Mouse (Mus musculus) frontal cortex, postnatal 10 days (tissue): ENCODE measurements around the gene Egfl8.

Experiments
- DNase-seq, 2 experiments: peaks; one replicate each; pipeline ENCODE4 v3.0.0; 2022; ENCODE audit warnings: low spot score in 2 of 2, mixed read lengths in 1 of 2

Gene Egfl8

DNA sequence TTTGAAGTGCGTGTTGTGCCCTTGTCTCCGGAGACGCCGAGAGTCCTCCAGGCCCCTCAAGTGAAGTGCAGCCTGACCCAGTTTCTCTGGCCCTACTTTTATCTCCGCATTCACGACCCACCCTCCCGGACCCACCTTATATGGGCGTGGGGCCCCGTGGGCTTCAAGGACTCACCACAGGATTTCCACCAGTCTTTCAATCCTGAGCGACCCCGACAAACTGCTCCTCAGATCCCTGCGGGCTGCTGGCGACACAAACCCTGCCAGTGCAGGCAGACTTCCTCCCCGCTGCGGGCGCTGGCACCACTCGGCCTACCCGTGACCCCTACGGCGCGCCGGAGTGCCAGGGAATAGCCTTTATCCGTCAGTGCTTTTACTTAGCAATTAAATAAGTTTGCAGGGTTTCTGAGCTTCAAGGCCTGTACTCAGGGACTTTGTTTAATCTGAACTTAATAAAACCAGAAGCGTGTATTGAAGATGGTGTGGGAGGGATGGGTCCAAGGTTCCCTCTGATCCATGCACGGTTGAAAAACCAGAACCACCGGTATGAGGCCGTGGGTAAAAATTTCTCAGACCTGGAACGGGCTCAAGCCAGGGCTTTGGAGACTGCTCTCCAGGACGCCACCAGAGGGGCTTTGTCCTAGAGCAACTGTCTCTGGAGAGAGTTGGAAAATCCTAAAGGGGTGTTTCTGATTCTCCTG lies 12.3 kb upstream of the Egfl8 start, which contains the start of gene Ppt2:
Gene Ppt2, minus strand, starts transcription at position 568 of the 701 bp plus-strand sequence.
- DNase-seq = peak in 1 of 2 experiments; percentile 50

DNA sequence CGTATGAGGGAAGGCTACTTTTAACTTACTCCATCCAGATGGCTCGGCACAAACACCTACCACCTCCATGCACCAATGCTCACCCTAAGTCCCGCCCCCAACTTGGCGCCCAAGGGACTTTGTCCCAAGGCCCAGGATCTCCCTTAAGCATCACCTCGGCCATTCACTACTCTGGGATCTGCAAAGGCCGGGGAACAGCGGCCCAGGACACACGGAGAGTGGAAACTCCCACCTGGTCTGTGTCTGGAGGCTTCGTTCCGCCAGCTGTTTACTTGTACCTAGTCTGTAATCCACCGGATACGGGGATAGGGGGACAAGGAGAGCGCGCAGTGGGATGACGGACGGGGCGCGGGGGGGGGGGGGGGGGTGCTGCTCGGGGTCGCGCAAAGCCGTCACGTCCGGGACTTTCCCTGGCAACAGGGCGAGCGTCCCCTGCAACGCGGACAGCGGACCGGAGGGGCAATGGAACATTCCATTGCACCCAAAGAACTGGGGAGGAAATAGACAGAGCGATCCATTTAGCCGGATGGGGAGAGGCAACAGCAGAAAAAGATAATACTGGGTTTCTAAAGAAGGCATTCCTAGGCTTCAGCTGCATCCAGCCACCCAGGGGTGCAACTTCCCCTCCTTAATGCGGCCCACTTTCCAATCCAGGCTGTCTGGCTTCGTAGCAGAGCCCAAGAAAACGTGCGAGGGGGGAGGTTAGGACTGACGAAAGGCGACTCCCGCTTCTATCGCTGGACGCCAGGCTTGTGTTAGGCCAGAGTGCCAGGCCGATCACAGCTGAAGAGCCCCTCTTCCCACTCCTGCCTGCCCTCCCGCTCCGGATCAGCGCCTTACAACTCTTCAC lies 11.5 kb upstream of the Egfl8 start:
- DNase-seq = peak; percentile 86 to 88

GRCm38 (mm10) chr17:34626773-34627092 lies 11.0 kb upstream of the Egfl8 start:
- no peak for DNase-seq

DNA sequence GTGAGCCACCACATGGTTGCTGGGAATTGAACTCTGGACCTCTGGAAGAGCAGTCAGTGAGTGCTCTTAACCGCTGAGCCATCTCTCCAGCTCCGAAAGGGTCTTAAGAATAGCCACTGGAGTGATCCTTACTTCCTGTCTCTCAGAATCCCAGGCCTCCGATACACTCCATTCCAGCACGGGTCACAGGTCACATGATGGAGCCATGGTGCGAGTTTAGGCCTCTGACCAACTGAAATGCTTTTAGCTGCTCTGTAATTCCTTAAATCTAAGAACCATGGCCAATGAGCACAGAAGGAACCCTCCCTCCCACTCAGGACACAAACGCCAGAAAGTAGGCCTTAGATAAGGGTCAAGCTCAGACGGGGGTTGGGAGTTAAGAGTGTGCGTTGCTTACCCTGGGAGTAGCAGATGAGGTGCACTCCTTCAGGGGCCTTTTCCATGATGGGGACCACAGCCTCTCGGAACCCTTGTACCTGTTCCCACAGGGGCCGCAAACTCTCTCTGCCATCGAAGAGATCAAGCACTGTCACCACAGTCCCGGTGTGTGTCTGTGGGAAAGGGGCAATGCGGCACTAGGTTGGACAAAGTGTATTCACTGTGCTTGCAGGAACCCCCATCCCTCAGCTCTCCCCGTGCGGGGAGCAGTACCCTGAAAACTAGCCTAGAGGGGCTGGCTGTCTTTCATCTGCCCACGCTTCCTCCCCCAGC lies 10.4 kb upstream of the Egfl8 start:
- no peak for DNase-seq

DNA sequence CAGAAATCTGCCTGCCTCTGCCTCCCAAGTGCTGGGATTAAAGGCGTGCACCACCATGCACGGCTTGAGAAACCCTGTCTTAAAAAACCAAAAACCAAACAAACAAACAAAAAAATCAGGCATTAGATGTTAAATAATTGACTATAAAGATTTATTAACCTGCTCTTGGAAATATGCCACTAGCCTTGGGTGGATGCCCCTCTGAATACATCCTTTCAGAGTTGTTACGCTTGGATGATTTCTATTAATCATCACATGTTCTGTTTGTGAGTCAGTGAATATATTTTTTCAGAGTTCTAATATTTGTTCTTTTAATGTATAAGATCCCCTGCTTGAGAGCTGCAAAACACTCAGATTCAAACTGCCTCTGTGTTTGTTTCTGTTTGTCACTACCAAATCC lies 9.2 kb upstream of the Egfl8 start:
- no peak for DNase-seq

DNA sequence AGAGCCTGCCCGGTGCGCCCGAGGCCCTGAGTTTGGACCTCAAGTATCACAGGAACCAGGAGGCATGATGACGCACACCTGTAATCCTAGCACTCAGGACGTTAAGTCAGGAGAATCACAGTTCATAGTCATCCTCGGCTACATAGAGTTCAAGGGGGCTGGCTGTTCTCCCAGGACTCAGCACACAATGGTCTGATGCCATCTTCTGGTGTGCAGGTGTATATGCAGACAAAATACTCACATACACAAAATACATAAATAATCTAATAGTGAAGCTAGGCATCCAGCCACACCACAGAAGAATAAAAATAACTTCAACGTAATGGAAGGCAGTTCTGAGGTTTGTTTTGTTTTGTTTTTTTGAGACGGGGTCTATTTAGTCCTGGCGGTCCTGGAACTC lies 7.4 kb upstream of the Egfl8 start:
- no peak for DNase-seq

DNA sequence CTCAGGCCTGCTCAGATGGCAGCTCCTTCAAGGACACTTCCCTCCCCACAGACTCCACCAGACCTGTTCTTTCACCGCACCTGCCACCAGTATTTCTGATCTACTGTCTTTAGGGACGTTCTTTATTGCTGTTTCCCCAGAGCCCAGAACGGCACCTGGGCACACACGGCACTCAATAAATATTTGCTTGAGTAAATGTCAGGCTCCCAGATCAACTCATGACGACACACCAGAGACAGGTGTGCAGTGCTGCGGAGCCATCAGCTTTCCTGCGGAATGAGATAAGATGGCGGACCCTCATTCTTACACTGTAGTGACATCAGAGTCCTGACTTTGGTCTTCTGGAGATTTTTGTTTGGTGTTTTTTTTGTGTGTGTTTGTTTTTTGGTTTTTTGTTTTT lies 5.2 kb upstream of the Egfl8 start:
- no peak for DNase-seq

GRCm38 (mm10) chr17:34618999-34619398 lies 3.2 kb upstream of the Egfl8 start:
- peak in 1 of 2 experiments; percentile 49 for DNase-seq

DNA sequence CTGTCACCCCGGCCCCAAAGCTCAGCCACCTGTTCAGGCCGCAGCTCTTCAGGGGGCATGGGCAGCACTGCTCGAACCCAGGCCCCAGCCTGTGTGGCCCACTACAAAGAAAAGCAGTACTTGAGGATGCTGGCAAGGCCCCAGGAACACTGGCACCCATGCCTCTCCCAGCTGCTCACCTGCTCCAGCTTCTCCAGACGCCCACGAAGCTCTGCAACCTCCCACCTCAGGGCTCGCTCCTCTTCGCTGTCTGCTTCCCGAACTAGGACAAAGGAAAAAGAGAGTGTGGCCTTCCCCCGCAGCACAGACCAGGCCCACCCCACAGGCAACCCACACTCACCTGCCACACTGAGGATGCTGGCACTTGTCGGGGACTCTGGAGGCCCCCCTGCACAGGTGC lies 1.9 kb downstream of the Egfl8 start:
- no peak for DNase-seq

DNA sequence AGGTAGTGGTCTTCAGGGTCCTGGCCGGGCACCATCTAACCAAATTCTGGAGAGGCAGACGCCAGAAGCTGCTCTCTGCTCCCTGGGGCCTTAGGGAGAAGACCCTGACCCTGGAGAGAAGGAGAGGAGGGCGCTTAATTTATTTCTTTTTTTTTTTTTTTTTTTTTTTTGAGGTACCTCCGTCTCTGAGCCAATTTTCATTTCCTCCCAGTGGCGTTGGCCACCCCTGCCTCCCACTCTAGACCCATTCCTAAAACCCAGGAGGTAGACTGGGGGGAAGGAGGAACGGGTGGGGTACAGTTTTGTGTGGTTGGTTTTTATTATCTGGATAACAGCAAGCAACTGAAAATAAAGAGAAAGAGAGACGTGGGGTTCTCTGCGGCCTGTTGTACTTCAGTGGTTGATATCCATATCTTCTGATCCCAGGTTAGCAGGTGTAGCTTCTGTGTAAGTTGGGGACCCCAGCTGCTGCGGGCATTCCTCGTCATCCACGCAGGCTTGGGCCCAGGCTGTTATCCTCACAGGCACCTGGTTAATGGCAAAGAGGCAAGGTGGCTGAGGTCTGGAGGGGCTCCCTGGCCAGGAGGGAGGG lies 2.6 kb downstream of the Egfl8 start:
- DNase-seq = no peak

DNA sequence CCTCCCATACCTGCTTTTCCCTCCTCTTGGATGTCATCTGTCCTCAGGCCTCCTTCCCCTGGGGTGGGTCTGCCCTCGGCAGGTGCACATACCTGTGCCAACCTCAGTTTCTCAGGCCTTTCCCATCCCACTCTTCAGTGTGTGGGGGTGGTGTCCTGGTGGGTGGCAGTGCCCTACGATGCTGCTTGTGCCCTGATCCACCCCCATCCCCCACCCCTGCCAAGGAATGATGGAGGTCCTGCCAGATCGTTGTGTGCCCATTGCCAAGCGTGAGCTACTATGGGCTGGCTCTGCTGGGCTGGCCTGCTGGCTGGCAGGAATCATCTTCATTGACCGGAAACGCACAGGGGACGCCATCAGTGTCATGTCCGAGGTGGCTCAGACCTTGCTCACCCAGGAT lies 4.7 kb downstream of the Egfl8 start:
- no peak for DNase-seq

DNA sequence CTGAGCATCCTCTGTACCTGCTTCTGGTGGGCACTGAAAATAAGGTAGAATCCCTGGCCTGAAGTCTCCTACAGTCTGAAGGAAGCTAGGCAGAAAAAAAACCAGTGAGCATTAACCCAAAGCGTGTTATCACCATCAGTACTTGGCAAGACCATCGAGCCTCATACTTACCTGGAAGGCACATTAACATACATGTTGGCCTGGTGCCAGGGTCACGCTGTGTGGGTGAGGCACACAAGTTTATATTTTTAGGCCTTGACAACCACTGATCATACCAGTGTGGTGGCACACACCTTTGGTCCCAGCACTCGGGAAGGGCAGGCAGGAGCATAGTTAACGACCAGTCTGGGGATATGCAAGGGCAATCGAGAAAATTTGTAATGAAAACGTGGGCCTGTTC lies 7.8 kb downstream of the Egfl8 start:
- DNase-seq = no peak

DNA sequence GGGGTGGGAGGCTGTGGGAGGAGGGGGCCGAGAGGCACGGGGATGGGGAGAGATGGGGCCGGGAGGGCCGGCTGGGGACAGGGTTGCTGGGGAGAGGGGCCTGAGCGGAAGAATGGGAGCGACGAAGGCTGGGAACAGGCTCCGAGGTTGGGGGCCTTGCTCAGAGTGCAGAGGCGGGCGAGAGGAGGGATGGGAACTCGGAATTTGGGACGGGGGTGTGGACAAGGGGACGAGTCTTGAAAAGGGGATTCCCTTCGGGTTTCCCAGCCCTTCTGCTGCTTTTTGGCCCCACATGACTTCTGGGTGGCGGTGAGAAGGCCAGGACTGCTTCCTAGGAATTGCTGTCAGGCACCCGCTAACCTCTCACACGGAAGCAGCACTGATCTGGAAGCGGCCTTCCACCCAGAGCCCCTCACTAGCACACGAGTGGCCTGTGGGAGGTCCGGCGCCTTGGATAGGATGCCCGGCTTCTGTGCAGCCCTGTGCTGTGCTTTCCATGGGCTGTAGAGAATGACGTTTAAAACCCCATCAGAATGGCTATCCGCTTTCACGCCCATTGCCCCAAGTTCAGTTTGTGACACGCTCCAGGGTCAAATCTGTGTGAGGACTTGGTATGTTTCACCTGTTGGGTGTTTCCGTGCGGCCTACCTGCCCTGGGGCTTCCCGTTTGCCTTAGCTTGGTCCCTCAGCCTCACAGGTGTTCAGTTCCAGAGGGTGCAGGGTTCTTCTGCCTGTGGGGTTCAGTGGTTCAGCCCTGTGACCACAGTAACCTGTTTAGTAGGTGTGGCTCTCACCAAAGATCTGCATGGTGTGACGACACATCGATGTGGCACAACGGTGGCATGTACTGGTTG lies 9.4 kb downstream of the Egfl8 start:
- DNase-seq = no peak

DNA sequence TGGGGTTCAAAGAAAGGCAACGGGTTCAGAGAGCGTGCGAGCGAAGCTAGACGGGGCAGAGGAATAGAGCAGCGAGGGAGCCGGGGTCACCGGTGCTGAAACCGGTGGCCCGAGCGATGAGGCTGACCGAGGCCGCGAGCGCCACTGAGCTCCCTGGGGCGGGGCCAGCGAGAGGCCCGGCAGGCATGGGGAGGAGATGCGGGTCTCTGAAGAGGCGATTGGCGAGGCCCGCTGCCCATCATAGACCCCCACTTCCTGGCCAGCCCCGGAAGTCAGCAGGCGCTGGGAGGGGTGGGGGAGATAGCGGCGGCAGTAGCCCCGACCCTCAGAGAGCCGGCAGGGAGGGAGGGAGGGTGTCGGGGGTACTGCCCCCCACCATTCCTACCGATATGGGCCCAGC lies 10.2 kb downstream of the Egfl8 start:
- peak; percentile 96 to 98 for DNase-seq

GRCm38 (mm10) chr17:34604511-34605237 lies 11.1 kb downstream of the Egfl8 start:
- DNase-seq = no peak

- peak; percentile 98 for DNase-seq
These were observed 11.7 kb downstream of the Egfl8 start, which contains the start of gene Agpat1 for GRCm38 (mm10) chr17:34604061-34604508. Gene Agpat1, plus strand, starts transcription at chr17:34604262.

DNA sequence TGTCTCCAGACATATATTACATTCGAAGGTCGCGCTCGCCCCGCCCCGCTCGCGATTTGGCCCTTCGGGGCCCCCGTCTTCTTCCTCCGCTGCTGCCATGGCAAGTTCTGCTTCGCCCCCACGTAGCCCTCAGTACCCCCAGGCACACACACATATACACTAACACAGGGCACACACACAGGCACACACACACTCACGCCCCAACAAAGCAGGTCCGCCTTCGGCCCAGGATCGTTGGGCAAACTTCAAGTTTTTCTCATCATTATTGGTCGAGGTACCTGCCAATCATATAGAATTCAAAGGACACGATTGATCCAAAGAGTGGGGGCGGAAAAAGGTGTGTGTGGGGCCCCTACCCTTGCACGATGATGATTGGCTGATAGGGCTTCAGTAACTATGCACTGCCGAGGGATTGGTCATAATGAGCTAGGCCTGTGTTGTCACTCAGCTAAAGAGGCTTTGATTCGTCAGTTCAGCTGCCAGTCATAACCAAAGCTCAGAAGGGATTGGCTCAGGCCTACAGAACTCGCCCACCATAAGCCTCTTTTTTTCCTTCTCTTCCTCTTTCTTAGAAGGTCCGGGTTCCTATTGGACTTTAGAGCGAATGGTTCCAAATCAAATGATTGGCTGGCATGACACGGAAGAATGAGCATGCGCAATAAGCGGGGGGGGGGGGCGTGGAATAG lies 12.3 kb downstream of the Egfl8 start, which contains the start of gene Rnf5:
Gene Rnf5, minus strand, starts transcription at position 316 of the 686 bp plus-strand sequence.
- DNase-seq = peak; percentile 99 to 100

GRCm38 (mm10) chr17:34601796-34602195 lies 14.0 kb downstream of the Egfl8 start:
- DNase-seq = no peak

DNA sequence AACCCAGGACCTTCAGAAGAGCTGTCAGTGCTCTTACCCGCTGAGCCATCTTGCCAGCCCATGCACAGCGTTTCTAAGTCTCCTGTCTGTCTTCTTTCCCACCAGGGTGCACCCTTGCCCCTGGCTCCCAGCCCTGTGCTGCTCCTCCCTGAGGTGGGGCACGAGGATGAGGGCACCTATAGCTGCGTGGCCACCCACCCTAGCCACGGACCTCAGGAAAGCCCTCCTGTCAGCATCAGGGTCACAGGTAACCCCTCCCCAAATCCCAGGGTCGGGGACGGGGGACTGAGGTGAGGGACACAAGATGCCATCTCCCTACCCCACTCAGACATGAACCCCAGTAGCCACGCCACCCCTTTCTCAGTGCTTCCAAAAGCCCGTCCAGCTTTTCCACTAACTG lies 15.9 kb downstream of the Egfl8 start:
- no peak for DNase-seq
